Mouse (Mus musculus) stomach, postnatal 0 days (tissue): Measurements from ENCODE around the gene Pkhd1. TPM values are rescaled to one million over a fixed set of nuclear protein-coding genes. Genes with fewer than 3 reads are reported as not detected.

Source experiments
- ATAC-seq: fragments of 200-750 bp; cut with Nextera tagmentation; 2 replicates; pipeline ENCODE4 v1.8.0; 2017; ENCODE audit not compliant: low FRiP score, low TSS enrichment
- DNase-seq: peaks from one replicate; pipeline ENCODE4 v3.0.0-alpha.2; 2016; ENCODE audit warnings: low spot score
- H3K27ac ChIP-seq: fragments of 300-500 bp; sonication (generic); replicated peaks from 2 replicates; pipeline ENCODE4 v1.5.1; 2014; ENCODE audit warnings: mild to moderate bottlenecking, control low read depth
- H3K27me3 ChIP-seq: fragments of 300-500 bp; sonication (generic); 2 replicates; pipeline ENCODE4 v1.6.1; 2014; ENCODE audit warnings: low read length; ENCODE audit not compliant: control insufficient read depth, insufficient read depth
- H3K36me3 ChIP-seq: fragments of 300-500 bp; sonication (generic); 2 replicates; pipeline ENCODE4 v1.6.1; 2014; ENCODE audit warnings: low read length, mixed read lengths; ENCODE audit not compliant: control insufficient read depth, insufficient read depth
- H3K4me1 ChIP-seq: fragments of 300-500 bp; sonication (generic); replicated peaks from 2 replicates; pipeline ENCODE4 v1.6.1; 2014; ENCODE audit warnings: antibody characterized with exemption; ENCODE audit not compliant: control insufficient read depth, insufficient read depth
- H3K4me2 ChIP-seq: fragments of 300-500 bp; sonication (generic); replicated peaks from 2 replicates; pipeline ENCODE4 v1.6.1; 2014; ENCODE audit warnings: low read depth, mild to moderate bottlenecking, control low read depth, moderate library complexity
- H3K4me3 ChIP-seq: fragments of 300-500 bp; sonication (generic); 2 replicates; pipeline ENCODE4 v1.5.1; 2014; ENCODE audit warnings: low read depth, low read length, control low read depth
- H3K9ac ChIP-seq: fragments of 300-500 bp; sonication (generic); 2 replicates; pipeline ENCODE4 v1.6.1; 2014; ENCODE audit warnings: mild to moderate bottlenecking, low read length, control low read depth, mixed read lengths
- H3K9me3 ChIP-seq: fragments of 300-500 bp; sonication (generic); 2 replicates; pipeline ENCODE4 v1.6.1; 2016; ENCODE audit warnings: low read length; ENCODE audit not compliant: control insufficient read depth
- CTCF ChIP-seq: IDR thresholded peaks from 2 replicates; pipeline ENCODE4 v1.5.1; 2016; ENCODE audit warnings: antibody characterized with exemption, low read depth, mild to moderate bottlenecking, moderate library complexity
- EP300 ChIP-seq: optimal IDR thresholded peaks from 2 replicates; pipeline ENCODE3; 2016; ENCODE audit warnings: antibody characterized with exemption
- WGBS: fragments of 180-500 bp; shearing (Covaris S2); extraction: QIAGEN DNeasy Blood & Tissue Kit; methylation state at CpG from one replicate; pipeline ENCODE4 v1.1.7; 2014; 5-methylcytosine and 5-hydroxymethylcytosine counted together
- polyA plus RNA-seq: library from polyadenylated mRNA; unstranded; fragments of >200 nt; fragmentation: Nextera tagmentation; extraction: Ambion mirVana; gene quantifications from 2 replicates; pipeline ENCODE4 v1.2.1, GENCODE M21; 2015

Gene Pkhd1
- polyA plus RNA-seq, 1 experiment from 2014 or later = 0.39 TPM

GRCm38 (mm10) chr1:20069733-20070132 is 548.1 kb downstream of the Pkhd1 start:
- Histone ChIP-seq H3K9ac (no peak overlapping the region), H3K36me3 (no peaks in the 10 kb centered on the region), H3K4me3 (no peak overlapping the region), H3K27ac (no peak overlapping the region), H3K9me3 (no peaks in the 10 kb centered on the region), H3K4me1 (no peaks in the 10 kb centered on the region), H3K27me3 (no peaks in the 10 kb centered on the region), H3K4me2 (no peak overlapping the region)
- 61% methylated on average over 3 of the region's 3 CpGs for WGBS
- no peak for DNase-seq
- no peak for ATAC-seq
- TF ChIP-seq EP300 (no peak), CTCF (no peak)

- TF ChIP-seq CTCF (no peak), EP300 (no peak)
- DNase-seq (peak; percentile 18), ATAC-seq (peak; percentile 42; the same call in 1 of the 2 replicates)
- WGBS = 60% methylated on average over 3 of the region's 3 CpGs
- Histone ChIP-seq H3K4me3 (no peak overlapping the region), H3K9ac (no peak overlapping the region), H3K4me2 (no peak overlapping the region), H3K4me1 (no peaks in the 10 kb centered on the region), H3K27ac (no peak overlapping the region), H3K36me3 (no peaks in the 10 kb centered on the region), H3K27me3 (no peaks in the 10 kb centered on the region), H3K9me3 (no peaks in the 10 kb centered on the region)
These were observed 559.6 kb downstream of the Pkhd1 start for GRCm38 (mm10) chr1:20058245-20058644.

GRCm38 (mm10) chr1:20039389-20039788 is 578.5 kb downstream of the Pkhd1 start:
- WGBS = 87% methylated on average over 3 of the region's 3 CpGs

GRCm38 (mm10) chr1:20035277-20035676 is 582.6 kb downstream of the Pkhd1 start:
- no peak overlapping the region for H3K4me3 ChIP-seq
- H3K27me3 ChIP-seq = no peaks in the 10 kb centered on the region
- no peaks in the 10 kb centered on the region for H3K4me1 ChIP-seq
- no peaks in the 10 kb centered on the region for H3K36me3 ChIP-seq
- H3K9me3 ChIP-seq = no peaks in the 10 kb centered on the region
- no peak for TF ChIP-seq EP300
- no peak for TF ChIP-seq CTCF
- H3K9ac ChIP-seq = no peak overlapping the region
- no peak overlapping the region for H3K4me2 ChIP-seq
- DNase-seq = no peak
- 80% methylated on average over 7 of the region's 7 CpGs for WGBS
- H3K27ac ChIP-seq = no peak overlapping the region
- ATAC-seq = no peak

More at GRCm38 (mm10) chr1:20039389-20039788, 578.5 kb downstream of the Pkhd1 start:
- Histone ChIP-seq H3K9me3 (no peaks in the 10 kb centered on the region), H3K9ac (no peak overlapping the region), H3K4me3 (no peak overlapping the region), H3K27ac (no peak overlapping the region), H3K27me3 (no peaks in the 10 kb centered on the region), H3K36me3 (no peaks in the 10 kb centered on the region), H3K4me1 (no peaks in the 10 kb centered on the region), H3K4me2 (no peak overlapping the region)
- no peak for TF ChIP-seq EP300
- no peak for TF ChIP-seq CTCF
- ATAC-seq = no peak
- DNase-seq = no peak

GRCm38 (mm10) chr1:20018198-20018925 is 599.5 kb downstream of the Pkhd1 start:
- no peaks in the 10 kb centered on the region for H3K4me1 ChIP-seq
- H3K9ac ChIP-seq = no peak overlapping the region
- DNase-seq (no peak), ATAC-seq (no peak)
- H3K4me3 ChIP-seq = no peak overlapping the region
- no peak overlapping the region for H3K4me2 ChIP-seq
- 74% methylated on average over 8 of the region's 8 CpGs for WGBS
- H3K36me3 ChIP-seq = no peaks in the 10 kb centered on the region
- H3K27ac ChIP-seq = no peak overlapping the region
- H3K27me3 ChIP-seq = no peaks in the 10 kb centered on the region
- no peaks in the 10 kb centered on the region for H3K9me3 ChIP-seq
- TF ChIP-seq CTCF (no peak), EP300 (no peak)

GRCm38 (mm10) chr1:20017619-20018018 is 600.2 kb downstream of the Pkhd1 start:
- Histone ChIP-seq H3K27me3 (no peaks in the 10 kb centered on the region), H3K9ac (no peak overlapping the region), H3K36me3 (no peaks in the 10 kb centered on the region), H3K27ac (no peak overlapping the region), H3K4me2 (no peak overlapping the region), H3K4me3 (no peak overlapping the region), H3K4me1 (no peaks in the 10 kb centered on the region), H3K9me3 (no peaks in the 10 kb centered on the region)
- TF ChIP-seq CTCF (no peak), EP300 (no peak)
- DNase-seq = no peak
- no peak for ATAC-seq
- WGBS = 87% methylated on average over 4 of the region's 4 CpGs

Other genes starting within 250 kb of the Pkhd1 start
- not detected in 2 replicates for gene Il17a, start 112.8 kb upstream of the Pkhd1 start, polyA plus RNA-seq
- 0.15 TPM in 1 of 2 replicates, not detected in the other for gene Il17f, start 172.6 kb upstream of the Pkhd1 start, polyA plus RNA-seq
- gene Mcm3, start 202.2 kb upstream of the Pkhd1 start, polyA plus RNA-seq = 31.2 and 33.1 TPM in 2 replicates